ENCODE assay signal across 21 mouse cellular contexts in the genomic region with DNA sequence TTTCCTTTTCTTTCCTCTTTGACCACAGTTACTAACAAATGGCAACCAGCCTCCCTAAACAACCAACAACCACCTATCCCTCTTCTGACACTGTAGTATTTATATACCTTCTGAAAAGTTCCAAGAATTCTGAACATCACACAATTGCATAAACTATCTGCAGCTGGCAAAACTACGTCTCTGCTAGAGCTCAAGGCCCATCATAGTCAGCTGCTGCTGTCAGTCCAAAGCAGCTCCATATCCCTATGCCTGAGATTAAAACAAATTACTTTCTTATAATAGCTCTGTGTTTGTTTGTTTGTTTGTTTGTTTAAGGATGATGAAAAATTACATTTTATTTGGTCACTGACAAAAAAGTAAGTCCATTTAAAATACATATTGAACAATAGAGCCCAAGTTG. TPM values are rescaled to one million over a fixed set of nuclear protein-coding genes. Genes with fewer than 3 reads are reported as not detected.
DNase-seq lines count a peak whose midpoint lies in the region; ATAC-seq and TF ChIP-seq lines count a peak whose summit lies in the region.
"Had no signal": no experiment of that assay in that cellular context is flagged by ENCODE, and none has a peak within 500 bp of the region (broad histone marks: within the 10 kb centered on the region; RNA-seq: fewer than 3 reads in every experiment).

No protein-coding gene starts in this region.

- peak; percentile 5 for DNase-seq in embryonic facial prominence, embryonic 14.5 days (ENCODE audit: low spot score)
- no peak for DNase-seq in embryonic facial prominence, embryonic 10.5 days (ENCODE audit: low spot score)
- DNase-seq in lung, postnatal 0 days (ENCODE audit: low spot score), result no peak
- DNase-seq: adrenal gland, adult 2 months; adrenal gland, adult 8-10 months; adrenal gland, postnatal 10 days; adrenal gland, postnatal 14 days; adrenal gland, postnatal 25 days; adrenal gland, postnatal 36 days; B cell, adult 2 months; cerebellum, adult 11 months; cerebellum, adult 11-12 months; cerebellum, adult 18-20 months had no signal

- no peaks in the 10 kb centered on the region for H3K9me3 ChIP-seq in embryonic facial prominence, embryonic 14.5 days (ENCODE audit: control insufficient read depth, low read length)
- no peaks in the 10 kb centered on the region for H3K9me3 ChIP-seq in embryonic facial prominence, embryonic 10.5 days
- H3K9me3 ChIP-seq in lung, postnatal 0 days (ENCODE audit: low read length), result no peaks in the 10 kb centered on the region
- H3K9me3 ChIP-seq: G1E had no signal

- H3K4me2 ChIP-seq in embryonic facial prominence, embryonic 14.5 days (ENCODE audit: low read depth, low read length), result no peak overlapping the region
- no peak overlapping the region for H3K4me2 ChIP-seq in myocyte (ENCODE audit: low read depth)
- H3K4me2 ChIP-seq in lung, postnatal 0 days (replicated peaks; ENCODE audit: low read depth, low read length), result no peak overlapping the region

- no peaks in the 10 kb centered on the region for H3K4me1 ChIP-seq in embryonic facial prominence, embryonic 14.5 days (ENCODE audit: control insufficient read depth, insufficient read depth, low read length)
- no peaks in the 10 kb centered on the region for H3K4me1 ChIP-seq in embryonic facial prominence, embryonic 10.5 days
- no peaks in the 10 kb centered on the region for H3K4me1 ChIP-seq in lung, postnatal 0 days (ENCODE audit: insufficient read depth, low read depth, low read length)

- H3ac ChIP-seq in myocyte (ENCODE audit: control insufficient read depth, insufficient read length), result no peak overlapping the region

- H3K36me3 ChIP-seq in embryonic facial prominence, embryonic 14.5 days (ENCODE audit: control insufficient read depth, insufficient read depth, low read length), result no peaks in the 10 kb centered on the region
- no peaks in the 10 kb centered on the region for H3K36me3 ChIP-seq in embryonic facial prominence, embryonic 10.5 days (replicated peaks)
- H3K36me3 ChIP-seq in myocyte (ENCODE audit: control insufficient read depth, insufficient read depth), result no peaks in the 10 kb centered on the region
- no peaks in the 10 kb centered on the region for H3K36me3 ChIP-seq in lung, postnatal 0 days (ENCODE audit: insufficient read depth, low read length)
- H3K36me3 ChIP-seq: G1E had no signal

- H3K27me3 ChIP-seq in embryonic facial prominence, embryonic 14.5 days (replicated peaks; ENCODE audit: control insufficient read depth, insufficient read depth, low read length), result no peaks in the 10 kb centered on the region
- no peaks in the 10 kb centered on the region for H3K27me3 ChIP-seq in embryonic facial prominence, embryonic 10.5 days (replicated peaks; ENCODE audit: low read depth, poor library complexity, severe bottlenecking)
- no peaks in the 10 kb centered on the region for H3K27me3 ChIP-seq in myocyte (ENCODE audit: control insufficient read depth, insufficient read depth, insufficient read length)
- no peaks in the 10 kb centered on the region for H3K27me3 ChIP-seq in lung, postnatal 0 days (replicated peaks; ENCODE audit: insufficient read depth, low read length)
- H3K27me3 ChIP-seq: CH12.LX, Patski had no signal

- H3K4me3 ChIP-seq in embryonic facial prominence, embryonic 14.5 days (ENCODE audit: low read depth, low read length), result no peak overlapping the region
- no peak overlapping the region for H3K4me3 ChIP-seq in embryonic facial prominence, embryonic 10.5 days
- no peak overlapping the region for H3K4me3 ChIP-seq in myocyte
- H3K4me3 ChIP-seq in lung, postnatal 0 days (ENCODE audit: low read depth, low read length), result no peak overlapping the region

- no peak for TF ChIP-seq POLR2A in myocyte (IDR thresholded peaks at IDR 0.05; ENCODE audit: insufficient read length, low read depth)

- no peaks in the 10 kb centered on the region for H3K79me2 ChIP-seq in myocyte (ENCODE audit: control insufficient read depth, insufficient read depth)

- ATAC-seq in embryonic facial prominence, embryonic 14.5 days (ENCODE audit: low read depth), result no peak
- no peak for ATAC-seq in lung, postnatal 0 days
- ATAC-seq: activated CD4-positive, CD25-positive, alpha-beta regulatory T cell, adult 4 months; CD4-positive, CD25-positive, alpha-beta regulatory T cell, adult 4 months; Patski had no signal

- 80% methylated on average over 1 of the region's 1 CpGs for WGBS in embryonic facial prominence, embryonic 14.5 days
- WGBS in embryonic facial prominence, embryonic 10.5 days, result 86% methylated on average over 1 of the region's 1 CpGs
- 50% methylated on average over 1 of the region's 1 CpGs for WGBS in lung, postnatal 0 days

- TF ChIP-seq CTCF in lung, postnatal 0 days (IDR thresholded peaks at IDR 0.05), result no peak

- H3K27ac ChIP-seq in embryonic facial prominence, embryonic 14.5 days (replicated peaks; ENCODE audit: low read depth, low read length), result no peak overlapping the region
- H3K27ac ChIP-seq in embryonic facial prominence, embryonic 10.5 days (replicated peaks), result no peak overlapping the region
- no peak overlapping the region for H3K27ac ChIP-seq in lung, postnatal 0 days (ENCODE audit: low read length)

- TF ChIP-seq EP300 in lung, postnatal 0 days (IDR thresholded peaks at IDR 0.05), result no peak

- no peak overlapping the region for H3K9ac ChIP-seq in embryonic facial prominence, embryonic 14.5 days (ENCODE audit: low read depth, low read length)
- no peak overlapping the region for H3K9ac ChIP-seq in lung, postnatal 0 days (replicated peaks; ENCODE audit: low read depth)

TF ChIP-seq in myocyte, 11 proteins besides CTCF, POLR2A, EP300 and RAD21:
- TF ChIP-seq TCF3 (IDR thresholded peaks at IDR 0.05; ENCODE audit: insufficient read length, low read depth) (peak; percentile 8), POLR2AphosphoS2 (IDR thresholded peaks at IDR 0.05; ENCODE audit: insufficient read length, low read depth) (no peak), MYOD1 (IDR thresholded peaks at IDR 0.05; ENCODE audit: control insufficient read depth in 1 of 3, insufficient read length in 2 of 3, low read depth in 2 of 3) (peak in 2 of 3 experiments; percentile 63 to 66), MAX (IDR thresholded peaks at IDR 0.05; ENCODE audit: low read depth) (no peak), TCF12 (IDR thresholded peaks at IDR 0.05; ENCODE audit: insufficient read depth, poor library complexity, severe bottlenecking) (no peak)

RNA-seq across cellular contexts. Expression of a gene that starts 48.5 kb away (rescaled TPM):
- not detected in 2 replicates for polyA plus RNA-seq in embryonic facial prominence, embryonic 14.5 days (2014; fragmentation: Nextera tagmentation; extraction: Ambion mirVana)
- polyA plus RNA-seq in embryonic facial prominence, embryonic 10.5 days (2016; fragmentation: Nextera tagmentation; extraction: Ambion mirVana), result not detected in 2 replicates
- not detected for polyA plus RNA-seq in myocyte (2012; fragmentation: generic; extraction: Trizol)
- polyA plus RNA-seq in lung, postnatal 0 days (2015; fragmentation: Nextera tagmentation; extraction: Ambion mirVana), result not detected in 2 replicates
- polyA plus RNA-seq: activated CD4-positive, CD25-positive, alpha-beta regulatory T cell, adult 4 months; adrenal gland, adult 2 months; brain, embryonic 14.5 days; C2C12; CD4-positive, CD25-positive, alpha-beta regulatory T cell, adult 4 months; G1E; Patski had no signal
